Mouse (Mus musculus) spleen, postnatal 4 days (tissue): ENCODE results near the gene Gm765.

Source experiments
- DNase-seq, 2 experiments: peaks; one replicate each; pipeline ENCODE4 v3.0.0; 2022; ENCODE audit warnings: low spot score in 2 of 2

Gm765 gene

DNA sequence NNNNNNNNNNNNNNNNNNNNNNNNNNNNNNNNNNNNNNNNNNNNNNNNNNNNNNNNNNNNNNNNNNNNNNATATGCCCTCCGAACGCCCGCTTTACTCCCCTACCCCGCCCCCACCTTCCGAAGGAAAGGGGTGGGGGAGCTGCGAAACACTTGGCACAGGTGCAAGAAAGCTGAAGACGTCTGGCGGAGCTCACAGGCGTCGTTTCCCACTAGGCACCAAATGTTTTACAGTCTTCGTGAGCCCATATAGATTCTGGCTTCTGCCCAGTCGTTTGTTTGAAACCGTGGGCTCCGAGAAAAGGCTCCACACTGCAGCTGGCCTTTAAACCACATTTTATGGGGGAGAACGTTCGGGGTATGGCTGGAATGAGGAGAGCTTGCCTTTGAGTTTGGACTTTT, 120.6 kb downstream of the Gm765 start:
- DNase-seq, result no peak

DNA sequence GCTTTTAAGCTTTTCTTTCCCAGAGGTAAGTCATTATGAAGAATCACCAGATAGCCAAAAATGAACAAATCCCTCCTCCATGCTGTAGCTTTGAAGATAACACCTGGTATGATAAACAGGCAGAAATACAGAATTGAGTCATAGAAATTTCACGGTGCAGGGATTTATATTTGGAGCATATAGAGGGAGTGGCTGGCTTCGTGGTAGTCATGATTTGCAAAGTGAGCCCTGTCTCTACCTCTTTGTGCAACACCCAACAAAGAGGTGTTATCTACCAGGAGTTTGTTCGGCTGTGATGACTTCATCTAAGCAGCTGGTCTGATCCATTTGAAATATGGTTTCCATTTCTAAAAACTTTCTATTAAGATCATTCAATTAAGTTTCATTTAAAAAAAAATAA, 130.3 kb downstream of the Gm765 start:
- no peak for DNase-seq

DNA sequence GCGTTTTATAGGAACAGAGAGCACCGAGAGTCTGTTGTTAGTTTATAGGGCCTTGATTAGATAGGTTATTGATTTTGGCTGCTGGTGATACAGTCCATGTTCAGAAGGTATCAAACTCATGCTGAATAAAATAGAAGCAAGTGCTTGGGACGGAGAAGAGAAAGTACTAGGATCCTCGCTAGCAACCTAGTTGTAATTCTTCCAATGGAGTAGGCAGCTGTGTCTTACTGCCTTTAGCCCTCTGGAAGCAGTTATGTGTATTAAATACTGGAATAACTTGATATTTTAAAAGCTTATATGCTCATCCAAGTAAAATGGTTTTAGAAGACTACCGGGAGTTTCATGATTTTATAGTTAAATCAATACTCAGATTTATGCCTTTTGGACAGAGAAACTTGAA, 132.3 kb downstream of the Gm765 start:
- no peak for DNase-seq

DNA sequence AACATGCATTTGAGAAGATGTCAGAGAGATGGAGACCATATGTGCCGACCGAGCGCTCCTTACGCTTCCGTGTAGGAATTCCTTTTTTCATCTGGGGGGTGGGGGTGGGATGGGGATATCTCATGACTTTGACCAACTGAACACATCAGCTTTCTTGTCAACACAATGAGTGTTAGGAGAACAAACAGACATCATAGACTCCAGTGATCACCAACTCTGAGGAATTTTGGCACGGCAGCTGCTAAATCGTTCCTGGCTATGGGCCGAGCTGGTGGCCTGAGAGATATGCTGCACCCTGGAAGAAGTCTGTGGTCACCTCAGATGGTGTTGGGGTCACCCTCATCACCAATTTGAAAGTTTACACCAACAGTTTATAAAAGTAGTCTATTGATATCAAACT, 134.5 kb downstream of the Gm765 start:
- DNase-seq, result no peak

DNA sequence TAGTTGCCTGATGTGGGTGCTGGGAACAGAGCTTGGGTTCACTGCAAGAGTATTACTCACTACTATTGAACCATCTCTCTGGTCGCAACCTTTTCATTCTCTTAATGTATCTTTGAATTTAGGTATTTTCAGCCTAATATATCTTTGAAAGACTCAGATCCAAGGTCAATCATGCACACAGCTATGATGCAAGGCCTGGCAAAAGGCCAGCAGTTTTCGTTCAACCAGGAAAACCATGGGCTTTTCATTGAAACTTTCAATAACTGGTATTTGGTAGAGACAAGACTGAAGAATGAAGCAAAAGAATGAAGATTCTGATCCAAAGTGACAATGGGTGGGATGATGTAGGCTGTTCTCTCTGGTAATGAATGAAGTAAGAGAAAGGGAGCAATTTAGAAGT, 143.8 kb downstream of the Gm765 start:
- no peak for DNase-seq

DNA sequence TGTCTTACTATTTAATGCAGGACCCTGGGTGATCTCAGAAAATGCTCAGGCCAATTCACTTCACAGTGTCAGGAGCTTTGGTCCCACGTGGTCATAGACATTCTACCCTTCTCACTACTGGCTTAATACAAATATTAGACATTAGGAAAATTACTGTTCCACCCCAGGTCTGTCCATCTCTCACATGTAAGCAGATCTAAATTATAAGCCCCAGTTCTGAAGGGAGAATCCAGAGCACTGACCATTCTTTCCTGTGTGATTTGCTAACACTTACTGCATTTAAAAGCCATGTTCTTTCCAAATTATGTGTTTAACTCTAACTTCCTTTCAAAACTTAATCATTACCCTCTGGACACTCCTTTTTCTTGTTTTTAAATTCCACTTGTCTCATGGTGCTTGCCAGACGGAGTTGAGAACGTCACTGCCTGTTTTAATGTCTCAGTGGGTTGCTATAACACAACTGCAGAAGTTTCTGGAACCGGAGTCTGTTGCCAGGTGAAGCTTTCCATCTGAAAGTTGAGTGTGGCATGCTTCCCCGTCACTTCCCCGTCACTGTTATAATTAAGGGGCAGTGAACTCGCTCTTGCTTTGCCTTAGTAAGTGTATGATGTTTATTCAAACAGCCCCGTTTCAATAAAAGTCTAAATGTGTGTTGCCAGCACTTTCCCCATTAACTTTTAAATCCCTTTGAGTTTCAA, 151.7 kb downstream of the Gm765 start:
- DNase-seq, result no peak
